Mouse (Mus musculus): ENCODE data around the gene Cdk11b. TPM values are rescaled to one million over a fixed set of nuclear protein-coding genes. Genes with fewer than 3 reads are reported as not detected.

Gene Cdk11b
- 10 to 100 TPM; 46.8 to 56.0 TPM for total RNA-seq (2021)
- long read RNA-seq, experiment 1, transcript Cdk11b-201 (20 exons, 2,595 nt), result major isoform, 14 of 62 reads
- long read RNA-seq, experiment 1, transcript Cdk11b-202 (20 exons, 2,673 nt), result minor isoform, 10 of 62 reads
- long read RNA-seq, experiment 1, partial matches to known transcripts, result 9 of 62 reads
- long read RNA-seq, experiment 1, other reads (novel, unspliced or antisense), result 27 of 62 reads
- long read RNA-seq, experiment 2, transcript Cdk11b-201 (20 exons, 2,595 nt), result major isoform, 10 of 44 reads
- long read RNA-seq, experiment 2, partial matches to known transcripts, result 9 of 44 reads
- long read RNA-seq, experiment 2, other reads (novel, unspliced or antisense), result 19 of 44 reads

DNA sequence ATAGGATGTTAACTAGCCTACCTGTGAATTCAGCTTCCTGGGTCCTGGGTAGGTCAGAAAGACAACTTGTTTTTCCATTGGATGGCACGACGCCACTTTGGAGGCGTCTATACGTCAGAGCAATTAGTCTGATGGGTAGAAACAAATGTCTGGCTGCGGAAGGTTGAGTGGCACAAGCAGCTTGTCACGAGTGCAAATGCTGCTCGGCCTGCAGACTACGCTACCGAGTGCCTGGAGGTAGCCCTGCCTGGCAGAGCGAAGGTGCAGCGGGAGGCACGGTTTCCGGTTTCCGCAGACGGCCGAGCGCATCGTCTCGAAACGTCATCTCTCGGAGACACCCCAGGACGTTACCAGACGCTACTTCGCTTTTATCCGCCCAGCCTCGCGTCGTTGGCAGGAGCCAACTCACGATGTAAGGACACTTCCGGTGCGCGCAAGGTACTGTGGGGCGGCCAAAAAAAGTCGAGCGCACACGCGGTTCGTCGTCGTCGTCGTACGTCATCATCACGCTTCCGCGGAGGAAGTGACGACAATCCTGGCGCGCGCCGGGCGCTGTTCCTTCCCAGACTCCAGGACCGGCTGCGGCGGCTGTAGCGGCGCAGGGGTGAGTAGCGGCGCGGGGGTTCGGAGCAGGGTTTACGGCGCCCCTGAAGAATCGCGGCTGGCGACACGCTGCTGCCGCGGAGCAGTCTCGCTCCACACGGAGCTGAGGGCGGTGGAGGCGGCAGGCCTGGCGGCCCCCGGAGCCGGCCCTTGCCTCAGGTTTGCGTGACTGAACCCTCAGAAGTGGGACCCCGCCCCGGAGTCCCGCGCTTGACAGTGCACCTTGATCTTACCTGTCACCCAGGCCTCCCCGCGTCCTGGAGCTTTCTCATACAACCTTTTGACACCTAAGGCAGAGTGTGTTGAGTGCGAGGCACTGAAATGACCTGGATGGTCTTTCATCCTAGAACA lies at the start of gene Cdk11b:
TSS of gene Cdk11b (plus strand) at position 517 of the 954 bp plus-strand sequence.
- no peak; the same call in 1 of the 2 replicates for TF ChIP-seq CTCF (IDR thresholded peaks at IDR 0.05)
- H3K27ac ChIP-seq, result peak within 1 kb of the TSS; percentile 96
- intact Hi-C loops (cut with DNase I), result loop anchor here (1.0 to 5.0 kb wide), 2 partner anchors 38 to 81 kb away; no protein-coding TSS in a partner anchor
- peak; percentile 97 for DNase-seq (ENCODE audit: extremely low spot score in 1 of 2, low spot score in 2 of 2)
- H3K4me3 ChIP-seq, result peak within 1 kb of the TSS; percentile 78

DNA sequence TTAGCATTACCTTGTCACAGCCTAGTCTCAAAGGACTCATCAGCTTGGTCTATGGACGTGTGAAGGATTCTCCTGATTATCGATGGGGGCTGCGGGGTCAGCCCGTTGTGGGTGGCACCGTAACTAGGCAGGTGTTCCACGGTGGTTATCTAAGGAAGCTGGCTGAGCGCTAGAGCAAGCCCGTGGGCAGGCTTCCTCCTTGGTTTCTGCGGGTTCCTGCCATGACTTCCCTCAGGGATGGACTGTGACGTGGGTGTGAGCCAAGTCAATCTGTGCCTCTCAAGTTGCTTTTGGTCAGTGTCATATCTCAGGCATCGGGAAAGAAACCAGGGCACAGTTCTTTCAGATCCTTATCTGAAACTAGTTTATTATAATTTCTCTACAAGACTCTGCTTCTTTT lies 49.7 kb upstream of the Cdk11b start:
- intact Hi-C loops (cut with DNase I), result no loop called here
- no peak for TF ChIP-seq CTCF (IDR thresholded peaks at IDR 0.05)
- Histone ChIP-seq H3K4me3 (no peak overlapping the region), H3K27ac (no peak overlapping the region)
- no peak for DNase-seq (ENCODE audit: extremely low spot score in 1 of 2, low spot score in 2 of 2)

DNA sequence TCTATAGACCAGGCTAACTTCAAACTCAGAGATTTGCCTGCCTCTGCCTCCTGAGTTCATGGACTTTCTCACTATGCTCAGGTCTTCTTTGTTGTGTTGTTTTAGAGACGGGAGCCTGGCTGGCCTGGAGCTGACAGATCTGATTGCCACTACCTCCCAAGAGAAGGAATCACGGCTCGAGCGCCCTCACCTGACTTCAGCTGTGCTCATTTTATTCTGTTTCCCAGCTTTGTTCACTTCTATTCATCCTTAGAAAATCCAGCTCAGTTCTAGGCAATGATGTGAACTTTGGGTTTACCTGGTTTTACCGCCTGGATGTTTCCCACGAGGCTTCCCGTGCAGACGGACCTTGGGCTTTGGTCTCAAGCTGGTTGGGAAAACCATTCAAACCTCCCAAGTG lies 49.1 kb upstream of the Cdk11b start:
- TF ChIP-seq CTCF (IDR thresholded peaks at IDR 0.05), result no peak
- H3K27ac ChIP-seq, result no peak overlapping the region
- no peak for DNase-seq (ENCODE audit: extremely low spot score in 1 of 2, low spot score in 2 of 2)

DNA sequence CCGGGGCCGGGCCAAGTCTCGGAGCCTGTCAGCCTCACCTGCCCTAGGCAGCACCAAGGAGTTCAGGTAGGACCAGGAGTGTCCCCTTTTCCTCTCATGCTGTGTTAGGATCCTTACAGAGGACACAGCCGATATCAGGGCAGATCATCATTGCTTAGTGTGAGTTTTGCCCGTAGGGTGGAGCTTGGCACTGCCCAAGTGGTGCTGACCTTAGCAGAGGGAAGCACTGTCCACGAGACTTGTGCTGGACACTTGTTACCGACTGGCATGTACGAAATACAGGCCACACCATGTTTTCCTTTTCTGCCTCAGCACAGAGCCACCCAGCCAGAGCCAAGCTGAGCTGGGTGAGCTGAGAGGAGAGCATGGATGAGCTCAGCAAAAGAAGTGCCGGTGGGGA lies 47.5 kb upstream of the Cdk11b start:
- no peak for TF ChIP-seq CTCF (IDR thresholded peaks at IDR 0.05)
- H3K4me3 ChIP-seq, result no peak overlapping the region
- DNase-seq (ENCODE audit: extremely low spot score in 1 of 2, low spot score in 2 of 2), result no peak
- H3K27ac ChIP-seq, result no peak overlapping the region
- intact Hi-C loops (cut with DNase I), result no loop called here

More for the DNA sequence above, 49.1 kb upstream of the Cdk11b start:
- intact Hi-C loops (cut with DNase I), result no loop called here
- no peak overlapping the region for H3K4me3 ChIP-seq

DNA sequence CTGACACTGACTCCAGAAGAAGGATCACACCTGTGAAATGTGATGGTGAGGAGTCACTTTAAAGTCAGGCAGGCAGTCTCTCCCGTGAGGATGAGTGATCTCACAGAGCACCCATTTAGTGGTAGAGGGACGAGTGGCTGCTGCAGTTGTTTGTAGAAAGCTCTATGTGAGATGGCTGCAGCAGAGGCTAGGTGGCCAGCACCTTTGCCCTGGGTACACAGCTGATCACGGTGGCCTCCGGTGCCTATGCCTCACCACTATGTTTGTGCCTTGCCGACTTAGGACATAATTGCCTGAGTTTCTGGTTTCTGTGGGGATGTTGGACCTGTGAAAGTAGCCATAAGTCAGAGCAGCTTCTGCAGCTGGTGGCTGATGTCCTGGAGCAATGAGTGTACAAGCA lies 46.9 kb upstream of the Cdk11b start:
- H3K27ac ChIP-seq, result no peak overlapping the region
- TF ChIP-seq CTCF (IDR thresholded peaks at IDR 0.05), result no peak
- no peak for DNase-seq (ENCODE audit: extremely low spot score in 1 of 2, low spot score in 2 of 2)
- intact Hi-C loops (cut with DNase I), result no loop called here
- no peak overlapping the region for H3K4me3 ChIP-seq

DNA sequence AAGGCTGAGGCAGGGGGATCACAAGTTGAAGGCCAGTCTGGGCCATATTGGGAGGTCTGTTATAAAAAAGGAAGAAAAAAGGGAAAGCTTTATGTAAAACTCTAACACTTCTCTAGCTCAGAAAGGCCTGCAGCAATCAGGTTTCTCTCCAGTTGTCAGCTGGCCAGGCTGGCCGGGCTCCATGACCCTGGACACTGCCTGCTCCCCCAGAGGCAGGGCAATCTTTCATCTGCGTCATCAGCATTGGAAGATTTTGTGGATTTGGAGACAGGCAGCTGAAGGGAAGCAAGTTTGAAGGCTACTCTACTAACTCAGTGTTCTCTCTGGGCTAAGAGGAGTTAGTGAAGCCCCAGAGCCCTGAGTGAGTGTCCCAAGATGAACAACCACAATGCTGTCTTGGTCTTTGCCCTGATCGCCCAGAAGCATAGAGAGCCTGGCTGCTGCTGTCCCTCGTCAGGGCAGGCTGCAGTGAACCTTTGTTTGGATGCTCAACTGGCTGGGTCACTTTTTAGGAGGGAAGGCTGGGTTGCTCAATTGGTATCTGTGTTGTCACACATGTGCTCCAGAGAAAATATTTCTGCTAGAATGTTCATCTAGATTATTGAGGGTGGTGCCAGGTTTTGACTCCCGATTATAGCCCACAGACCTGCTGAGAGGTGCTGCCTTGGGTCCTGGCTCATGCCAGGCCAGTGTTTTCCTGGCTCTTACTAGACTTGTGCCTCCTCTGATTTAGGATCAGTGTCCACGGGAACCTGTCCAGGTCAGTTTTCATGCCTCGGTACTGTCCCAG lies 46.1 kb upstream of the Cdk11b start:
- intact Hi-C loops (cut with DNase I), result no loop called here

DNA sequence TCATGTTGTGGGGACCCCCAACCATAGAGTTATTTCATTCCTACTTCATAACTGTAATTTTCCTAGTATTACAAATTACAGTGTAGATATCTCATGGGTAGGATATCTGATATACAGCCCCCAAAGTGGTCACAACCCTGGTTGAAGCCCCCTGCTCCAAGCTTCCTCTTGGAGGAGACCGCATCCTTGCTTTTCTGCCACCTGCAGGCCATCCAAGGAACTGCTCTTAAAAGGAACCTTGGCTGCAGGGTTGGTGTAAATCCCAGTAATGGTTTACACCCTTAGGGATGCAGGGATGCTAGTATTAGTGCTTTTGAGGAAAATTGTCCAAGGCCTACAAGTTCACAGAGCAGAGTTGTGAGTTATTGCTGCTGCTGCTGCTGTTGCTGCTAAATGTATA lies 44.2 kb upstream of the Cdk11b start:
- Histone ChIP-seq H3K27ac (no peak overlapping the region), H3K4me3 (no peak overlapping the region)
- peak in 1 of 2 experiments; percentile 55 for DNase-seq (ENCODE audit: extremely low spot score in 1 of 2, low spot score in 2 of 2)
- peak; percentile 95 for TF ChIP-seq CTCF (IDR thresholded peaks at IDR 0.05)
- intact Hi-C loops (cut with DNase I), result loop anchor here (1.0 kb wide), 1 partner anchor 98 kb away; no protein-coding TSS in a partner anchor

More for the DNA sequence above, 46.1 kb upstream of the Cdk11b start:
- Histone ChIP-seq H3K4me3 (no peak overlapping the region), H3K27ac (no peak overlapping the region)
- no peak for DNase-seq (ENCODE audit: extremely low spot score in 1 of 2, low spot score in 2 of 2)
- TF ChIP-seq CTCF (IDR thresholded peaks at IDR 0.05), result no peak

DNA sequence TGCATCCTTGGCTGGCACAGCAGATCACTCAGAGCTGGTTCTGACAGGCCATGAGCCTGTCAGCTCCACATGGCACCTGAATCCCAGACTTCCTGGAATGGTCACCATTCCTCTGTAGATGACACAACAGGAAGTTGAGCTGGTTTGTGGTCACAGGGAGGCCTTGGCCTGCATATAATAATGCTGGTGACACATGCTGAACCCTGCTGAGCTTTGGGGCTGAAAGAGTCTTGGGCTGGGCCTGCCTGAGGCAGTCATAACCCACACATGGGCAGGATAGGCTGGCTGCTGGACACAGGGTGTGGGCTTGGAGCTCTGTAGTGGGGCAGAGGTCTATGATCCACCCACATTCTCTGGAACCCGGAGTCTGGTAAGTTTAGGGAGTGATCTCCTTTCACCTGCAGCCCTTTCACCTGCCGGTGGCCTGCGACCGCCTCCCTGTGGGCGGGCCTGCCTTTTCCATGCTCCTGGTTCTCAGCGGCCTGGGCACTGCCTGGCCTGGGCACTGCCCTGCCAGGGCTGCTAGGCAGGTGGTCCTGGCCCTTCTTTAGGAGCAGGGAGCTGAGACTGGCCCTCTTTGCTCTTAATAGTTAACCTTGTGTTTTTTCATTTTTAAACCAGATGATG lies 42.3 kb upstream of the Cdk11b start:
- no peak overlapping the region for H3K27ac ChIP-seq
- no peak for TF ChIP-seq CTCF (IDR thresholded peaks at IDR 0.05)
- intact Hi-C loops (cut with DNase I), result no loop called here
- no peak for DNase-seq (ENCODE audit: extremely low spot score in 1 of 2, low spot score in 2 of 2)
- H3K4me3 ChIP-seq, result no peak overlapping the region

DNA sequence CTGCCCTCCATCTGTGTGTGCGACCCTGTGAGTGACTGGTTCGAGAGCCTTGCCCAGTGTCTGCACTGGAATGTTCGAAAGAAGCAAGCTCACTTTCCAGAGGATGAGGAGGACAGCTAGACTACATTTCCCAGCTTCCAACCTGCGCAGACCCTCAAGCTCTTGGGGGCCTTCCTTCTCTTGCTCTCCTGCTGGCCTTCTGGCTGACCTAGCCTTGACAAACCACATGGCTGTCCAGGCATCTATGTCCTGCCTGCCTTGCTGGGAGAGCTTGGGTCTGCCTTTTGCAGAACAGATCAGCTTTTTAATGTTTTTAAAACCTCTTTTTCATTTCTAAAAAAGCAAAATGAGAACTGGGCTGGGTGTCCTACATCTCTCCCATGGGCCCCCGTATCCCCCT lies 35.3 kb upstream of the Cdk11b start:
- no peak for TF ChIP-seq CTCF (IDR thresholded peaks at IDR 0.05)
- intact Hi-C loops (cut with DNase I), result no loop called here
- no peak for DNase-seq (ENCODE audit: extremely low spot score in 1 of 2, low spot score in 2 of 2)
- Histone ChIP-seq H3K4me3 (no peak overlapping the region), H3K27ac (no peak overlapping the region)

DNA sequence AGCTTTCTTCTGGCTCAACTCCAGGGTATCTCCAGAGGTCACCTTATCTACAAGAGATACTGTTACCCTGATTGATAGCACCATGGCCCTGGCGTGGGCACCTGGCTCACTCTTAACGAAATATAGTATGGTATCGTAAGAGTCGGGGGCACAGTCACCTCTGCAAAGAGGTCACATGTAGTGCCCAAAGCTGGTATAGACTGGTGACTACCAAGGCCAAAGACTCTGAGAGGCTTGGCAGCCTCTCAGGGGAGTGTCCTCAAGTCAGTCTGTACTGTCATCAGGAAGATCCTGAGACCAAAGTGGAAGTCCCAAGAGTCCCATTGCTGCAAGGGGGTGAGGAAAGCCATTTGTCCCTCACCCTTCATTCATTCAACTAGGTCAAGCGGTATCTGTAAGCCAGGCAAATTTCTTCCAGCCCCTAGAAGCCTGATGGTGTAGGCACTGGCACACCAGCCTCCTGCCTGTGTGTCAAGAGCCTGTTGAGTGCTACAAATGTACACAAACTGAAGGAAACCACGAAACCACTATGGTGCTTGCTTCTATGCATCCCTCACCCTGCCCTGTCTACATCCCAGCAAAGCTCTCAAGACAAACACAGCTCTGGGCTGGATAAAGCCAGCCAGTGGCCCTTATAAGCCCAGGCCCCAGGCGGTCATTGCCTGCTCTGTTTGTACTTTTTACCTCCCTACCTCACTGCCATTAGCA lies 33.5 kb upstream of the Cdk11b start:
- DNase-seq (ENCODE audit: extremely low spot score in 1 of 2, low spot score in 2 of 2), result no peak
- intact Hi-C loops (cut with DNase I), result no loop called here

More for the DNA sequence above, 33.5 kb upstream of the Cdk11b start:
- no peak for TF ChIP-seq CTCF (IDR thresholded peaks at IDR 0.05)
- Histone ChIP-seq H3K27ac (no peak overlapping the region), H3K4me3 (no peak overlapping the region)

Measured in left cerebral cortex, adult 2 months (tissue).